16 mouse cellular contexts compared by ENCODE assay signal in the genomic region with DNA sequence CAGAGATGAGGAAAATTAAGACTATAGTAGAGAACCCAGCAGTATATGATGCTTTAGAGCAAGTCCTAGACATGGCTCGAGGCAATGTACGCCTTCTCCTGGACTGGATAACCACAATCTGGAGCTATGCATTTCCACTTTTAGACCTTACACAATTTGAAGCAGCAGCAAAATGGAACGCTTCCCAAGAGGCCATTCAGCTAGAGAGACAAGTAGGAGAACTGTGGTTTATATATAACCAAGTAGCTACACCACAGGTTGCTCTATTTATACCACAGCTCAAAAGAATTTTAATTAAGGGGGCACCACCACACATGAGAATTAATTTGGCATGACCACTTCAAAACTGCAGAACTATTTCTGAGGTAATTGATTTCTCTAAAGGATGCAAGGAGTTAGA. TPM values are rescaled to one million over a fixed set of nuclear protein-coding genes. Genes with fewer than 3 reads are reported as not detected.
DNase-seq lines count a peak whose midpoint lies in the region; ATAC-seq and TF ChIP-seq lines count a peak whose summit lies in the region.
"Had no signal": no experiment of that assay in that cellular context is flagged by ENCODE, and none has a peak within 500 bp of the region (broad histone marks: within the 10 kb centered on the region; RNA-seq: fewer than 3 reads in every experiment).

No protein-coding gene starts in this region.

- in situ Hi-C loops in Patski (cut with MboI; ENCODE audit: low pct_unique_long_range_greater_than_20kb): no loop called here

- no peak overlapping the region for H3K4me2 ChIP-seq in heart, embryonic 12.5 days
- H3K4me2 ChIP-seq in kidney, embryonic 15.5 days: no peak overlapping the region
- H3K4me2 ChIP-seq: embryonic facial prominence, embryonic 12.5 days had no signal

- POLR2A ChIA-PET in Patski (lab: Charles Lee): interaction anchor here (0.9 kb wide), 1 partner anchor 140 kb away, joined by 4 read pairs; no protein-coding TSS in a partner anchor

- no peaks in the 10 kb centered on the region for H3K36me3 ChIP-seq in heart, embryonic 12.5 days
- no peaks in the 10 kb centered on the region for H3K36me3 ChIP-seq in kidney, adult 2 months (ENCODE audit: control insufficient read depth, insufficient read depth, low read length)
- H3K36me3 ChIP-seq in kidney, embryonic 15.5 days: no peaks in the 10 kb centered on the region
- no peaks in the 10 kb centered on the region for H3K36me3 ChIP-seq in thymus, adult 2 months (ENCODE audit: control insufficient read depth, insufficient read depth, low read length)
- H3K36me3 ChIP-seq: embryonic facial prominence, embryonic 12.5 days had no signal

- H3K9me3 ChIP-seq in heart, embryonic 12.5 days (replicated peaks): no peaks in the 10 kb centered on the region
- H3K9me3 ChIP-seq in kidney, embryonic 15.5 days (replicated peaks): no peaks in the 10 kb centered on the region
- H3K9me3 ChIP-seq: embryonic facial prominence, embryonic 12.5 days had no signal

- 70% methylated on average over 3 of the region's 3 CpGs for WGBS in heart, embryonic 12.5 days
- 41% methylated on average over 3 of the region's 3 CpGs for WGBS in kidney, adult 2 months
- WGBS in kidney, embryonic 15.5 days: 79% methylated on average over 3 of the region's 3 CpGs
- WGBS in thymus, adult 2 months: 72% methylated on average over 3 of the region's 3 CpGs

- no peak for TF ChIP-seq POLR2A in kidney, adult 2 months (IDR thresholded peaks at IDR 0.05; ENCODE audit: low read depth, low read length)
- TF ChIP-seq POLR2A in thymus, adult 2 months (IDR thresholded peaks at IDR 0.05; ENCODE audit: control insufficient read depth, extremely low read depth, insufficient read depth, low read length, poor library complexity): no peak

- peak; percentile 18 for DNase-seq in heart, adult 8-10 months (ENCODE audit: low spot score)
- DNase-seq in kidney, adult 2 months: peak; percentile 45
- no peak for DNase-seq in kidney, postnatal 10 days
- DNase-seq in Patski (ENCODE audit: low read depth, low spot score): peak; percentile 68
- DNase-seq in thymus, adult 2 months: no peak
- DNase-seq: adrenal gland, postnatal 25 days; B cell, adult 2 months; cerebellum, adult 8-10 months; forebrain, postnatal 0 days; gastrocnemius, postnatal 14 days; layer of hippocampus, adult 9-11 months; lung, adult 18-20 months; thymus, postnatal 36 days had no signal

- CTCF ChIA-PET in Patski (lab: Charles Lee): interaction anchor here (1.2 to 1.3 kb wide), 5 partner anchors 9 to 33 kb away, joined by 3 read pairs; no protein-coding TSS in a partner anchor

- no peaks in the 10 kb centered on the region for H3K27me3 ChIP-seq in heart, embryonic 12.5 days (replicated peaks)
- no peaks in the 10 kb centered on the region for H3K27me3 ChIP-seq in kidney, adult 2 months (replicated peaks; ENCODE audit: control insufficient read depth, insufficient read depth, low read length)
- no peaks in the 10 kb centered on the region for H3K27me3 ChIP-seq in Patski
- H3K27me3 ChIP-seq in kidney, embryonic 15.5 days: no peaks in the 10 kb centered on the region
- no peaks in the 10 kb centered on the region for H3K27me3 ChIP-seq in thymus, adult 2 months (ENCODE audit: control insufficient read depth, insufficient read depth, low read length)
- H3K27me3 ChIP-seq: embryonic facial prominence, embryonic 12.5 days had no signal

- H3K4me1 ChIP-seq in heart, embryonic 12.5 days (replicated peaks): 0 out of 2 replicates have a peak, but pooled peaks cover 4% of the 10 kb centered on the region
- peaks cover 3% of the 10 kb centered on the region; the same call in 1 of the 2 replicates for H3K4me1 ChIP-seq in kidney, adult 2 months (ENCODE audit: control insufficient read depth, insufficient read depth, low read length)
- peaks cover 12% of the 10 kb centered on the region; the same call in 1 of the 2 replicates for H3K4me1 ChIP-seq in kidney, embryonic 15.5 days
- H3K4me1 ChIP-seq in thymus, adult 2 months (replicated peaks; ENCODE audit: control insufficient read depth, insufficient read depth, low read length): no peaks in the 10 kb centered on the region
- H3K4me1 ChIP-seq: embryonic facial prominence, embryonic 12.5 days had no signal

- TF ChIP-seq CTCF in kidney, adult 2 months (conservative IDR thresholded peaks at IDR 0.05; ENCODE audit: insufficient read depth, insufficient read length, low read depth, low read length): no peak
- no peak for TF ChIP-seq CTCF in Patski (IDR thresholded peaks at IDR 0.05)
- TF ChIP-seq CTCF in thymus, adult 2 months (IDR thresholded peaks at IDR 0.05; ENCODE audit: borderline replicate concordance, control insufficient read depth, extremely low read depth, insufficient read depth, low read length, poor library complexity): no peak

- no peak overlapping the region for H3K27ac ChIP-seq in heart, embryonic 12.5 days (ENCODE audit: poor library complexity, severe bottlenecking)
- H3K27ac ChIP-seq in kidney, adult 2 months (ENCODE audit: insufficient read depth, low read depth, low read length): peak overlapping the region; percentile 50; the same call in 1 of the 2 replicates
- H3K27ac ChIP-seq in kidney, embryonic 15.5 days: peak overlapping the region; percentile 45; the same call in 1 of the 2 replicates
- H3K27ac ChIP-seq in thymus, adult 2 months (ENCODE audit: control insufficient read depth, insufficient read depth, low read length): no peak overlapping the region
- H3K27ac ChIP-seq: embryonic facial prominence, embryonic 12.5 days had no signal

- ATAC-seq in heart, embryonic 12.5 days (ENCODE audit: insufficient number of reproducible peaks, low FRiP score): no peak
- peak; percentile 30 for ATAC-seq in Patski
- ATAC-seq in kidney, embryonic 15.5 days (replicated peaks; ENCODE audit: low FRiP score): peak; percentile 64; the same call in 1 of the 2 replicates
- ATAC-seq: forebrain, postnatal 0 days had no signal

- no peak overlapping the region for H3K9ac ChIP-seq in heart, embryonic 12.5 days
- H3K9ac ChIP-seq in kidney, embryonic 15.5 days: no peak overlapping the region
- H3K9ac ChIP-seq: embryonic facial prominence, embryonic 12.5 days; forebrain, postnatal 0 days had no signal

- H3K4me3 ChIP-seq in heart, embryonic 12.5 days: no peak overlapping the region
- no peak overlapping the region for H3K4me3 ChIP-seq in kidney, adult 2 months (ENCODE audit: insufficient read depth, low read depth, low read length)
- H3K4me3 ChIP-seq in kidney, embryonic 15.5 days (replicated peaks): no peak overlapping the region
- H3K4me3 ChIP-seq in thymus, adult 2 months (ENCODE audit: control insufficient read depth, insufficient read depth, low read length): no peak overlapping the region
- H3K4me3 ChIP-seq: embryonic facial prominence, embryonic 12.5 days had no signal

RNA-seq across cellular contexts. Expression of a gene that starts 9.2 kb away (rescaled TPM):
- 1 to 10 TPM; 1.2 to 2.2 (median 1.5) TPM for total RNA-seq in heart, adult 8-10 months (2022)
- polyA plus RNA-seq in heart, embryonic 12.5 days (2016; fragmentation: Nextera tagmentation; extraction: Ambion mirVana): 2.2 and 2.4 TPM in 2 replicates
- polyA plus RNA-seq in kidney, adult 2 months (2012; rRNA removed): 156 and 171 TPM in 2 replicates
- polyA plus RNA-seq in Patski (2021): 33.4 TPM
- 60.6 and 64.7 TPM in 2 replicates for polyA plus RNA-seq in kidney, embryonic 15.5 days (2015; fragmentation: Nextera tagmentation; extraction: Ambion mirVana)
- 12.6 and 12.7 TPM in 2 replicates for polyA plus RNA-seq in thymus, adult 2 months (2012; rRNA removed)

Comparison
In these comparisons a context has a peak if more than half of its experiments do, and no peak if none do; other contexts are left out.
1. DNase-seq: peak in heart, adult 8-10 months (single experiment), kidney, adult 2 months (single experiment) and Patski (single experiment); none in kidney, postnatal 10 days (single experiment) and thymus, adult 2 months (single experiment).
2. H3K27ac ChIP-seq: peak in kidney, adult 2 months (single experiment) and kidney, embryonic 15.5 days (single experiment); none in heart, embryonic 12.5 days (single experiment) and thymus, adult 2 months (single experiment).